Mouse (Mus musculus) embryo, embryonic 10.5 days (tissue): ENCODE measurements around the gene Xlr4b.
"Not testable (repeated sequence)": the region's sequence is repeated elsewhere in the genome, so short reads cannot be mapped to it uniquely, and the experiment has no call there.

ENCODE experiments used
- DNase-seq: peaks from one replicate; pipeline ENCODE4 v3.0.0-alpha.2; 2015; ENCODE audit warnings: low spot score

The Xlr4b gene

DNA sequence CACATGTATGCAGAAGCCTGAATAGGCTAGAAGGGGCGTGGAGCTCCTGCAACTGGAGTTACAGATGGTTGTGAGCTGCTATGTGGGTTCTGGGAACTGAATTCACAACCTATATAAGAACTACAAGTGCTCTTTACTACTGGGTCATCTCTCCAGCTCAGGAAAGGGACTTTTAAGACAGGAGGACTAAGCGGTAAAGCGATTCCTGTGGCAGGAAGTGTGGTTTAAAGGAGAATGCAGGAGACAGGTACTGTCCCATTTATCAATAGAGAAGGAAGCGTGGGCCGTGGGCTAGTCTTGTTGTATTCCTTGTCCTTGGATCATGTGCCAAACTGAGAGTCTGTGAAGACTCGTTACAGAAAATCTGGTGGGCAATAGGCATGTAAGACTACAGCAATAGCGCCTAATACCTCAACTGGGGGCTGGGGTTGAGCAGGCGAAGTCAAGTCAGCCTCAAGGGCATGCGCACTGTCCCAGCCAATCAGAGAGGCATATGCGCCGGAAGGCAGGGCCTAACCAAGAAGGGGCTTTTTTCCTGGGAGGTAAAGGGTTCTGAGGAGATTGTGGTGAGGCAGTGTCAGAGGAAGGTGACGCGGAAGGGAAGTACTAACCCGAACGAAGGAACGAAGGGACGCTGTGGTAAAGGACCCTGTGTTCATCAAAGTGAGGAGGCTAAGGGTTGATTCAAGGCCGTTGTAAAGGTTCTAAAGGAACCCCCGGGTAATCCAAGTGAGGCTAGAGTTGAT, at the start of gene Xlr4b:
Xlr4b (plus strand) TSS at position 515 of the 746 bp plus-strand sequence.
- DNase-seq, result not testable (repeated sequence)

DNA sequence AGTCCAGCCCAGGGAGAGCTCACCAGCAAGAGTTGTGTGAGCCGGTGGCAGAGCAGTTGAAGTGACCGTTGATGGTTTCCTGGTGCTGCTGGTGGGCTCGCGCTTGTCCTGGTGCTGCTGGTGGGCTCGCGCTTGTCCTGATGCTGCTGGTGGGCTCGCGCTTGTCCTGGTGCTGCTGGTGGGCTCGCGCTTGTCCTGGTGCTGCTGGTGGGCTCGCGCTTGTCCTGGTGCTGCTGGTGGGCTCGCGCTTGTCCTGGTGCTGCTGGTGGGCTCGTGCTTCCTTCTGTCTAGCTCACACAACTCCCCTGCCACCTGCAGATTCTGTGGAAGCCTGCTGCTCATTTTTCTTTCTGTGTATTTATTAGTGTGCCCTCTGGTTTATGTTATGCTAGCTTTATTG, 37.2 kb upstream of the Xlr4b start, which contains the start of gene Spin2d:
Spin2d (minus strand) TSS at position 101 of the 400 bp plus-strand sequence.
- DNase-seq, result not testable (repeated sequence)

DNA sequence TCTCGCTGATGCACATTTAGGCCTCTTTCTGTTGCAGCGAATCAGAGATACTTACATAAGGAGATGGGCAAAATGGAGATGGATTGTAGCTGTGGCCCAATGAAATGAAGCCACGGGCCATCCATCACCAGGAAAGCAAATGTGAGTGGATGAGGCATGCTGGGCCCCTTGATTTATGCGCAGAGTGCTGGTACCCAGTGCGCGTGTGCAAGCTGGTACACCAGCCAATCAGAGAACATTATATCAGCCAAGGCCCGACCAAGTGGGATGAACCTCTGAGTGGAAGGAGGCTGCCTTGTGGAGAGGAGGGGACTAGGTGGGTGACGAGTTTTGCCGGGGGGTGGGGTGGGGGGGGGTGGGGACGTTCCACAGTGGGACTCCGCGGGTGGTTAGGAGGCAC, 22.2 kb upstream of the Xlr4b start, which contains the start of gene Xlr3b:
Xlr3b (plus strand) TSS at position 274 of the 400 bp plus-strand sequence.
- DNase-seq, result peak; percentile 0

DNA sequence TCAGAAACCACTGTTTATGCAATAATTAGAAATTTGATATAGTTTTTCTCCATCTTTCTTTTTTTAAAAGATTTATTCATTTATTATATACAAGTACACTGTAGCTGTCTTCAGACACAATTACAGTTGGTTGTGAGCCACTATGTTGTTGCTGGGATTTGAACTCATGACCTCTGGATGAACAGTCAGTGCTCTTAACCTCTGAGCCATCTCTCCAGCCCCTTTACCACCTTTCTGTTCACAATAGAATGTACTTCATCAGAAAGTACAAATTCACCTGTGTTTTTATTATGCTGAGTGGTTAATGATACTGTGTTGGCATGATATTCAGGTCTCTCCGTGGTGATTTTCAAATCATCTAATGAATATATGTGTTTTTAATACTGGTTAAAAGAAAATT, 11.2 kb downstream of the Xlr4b start:
- DNase-seq, result no peak

DNA sequence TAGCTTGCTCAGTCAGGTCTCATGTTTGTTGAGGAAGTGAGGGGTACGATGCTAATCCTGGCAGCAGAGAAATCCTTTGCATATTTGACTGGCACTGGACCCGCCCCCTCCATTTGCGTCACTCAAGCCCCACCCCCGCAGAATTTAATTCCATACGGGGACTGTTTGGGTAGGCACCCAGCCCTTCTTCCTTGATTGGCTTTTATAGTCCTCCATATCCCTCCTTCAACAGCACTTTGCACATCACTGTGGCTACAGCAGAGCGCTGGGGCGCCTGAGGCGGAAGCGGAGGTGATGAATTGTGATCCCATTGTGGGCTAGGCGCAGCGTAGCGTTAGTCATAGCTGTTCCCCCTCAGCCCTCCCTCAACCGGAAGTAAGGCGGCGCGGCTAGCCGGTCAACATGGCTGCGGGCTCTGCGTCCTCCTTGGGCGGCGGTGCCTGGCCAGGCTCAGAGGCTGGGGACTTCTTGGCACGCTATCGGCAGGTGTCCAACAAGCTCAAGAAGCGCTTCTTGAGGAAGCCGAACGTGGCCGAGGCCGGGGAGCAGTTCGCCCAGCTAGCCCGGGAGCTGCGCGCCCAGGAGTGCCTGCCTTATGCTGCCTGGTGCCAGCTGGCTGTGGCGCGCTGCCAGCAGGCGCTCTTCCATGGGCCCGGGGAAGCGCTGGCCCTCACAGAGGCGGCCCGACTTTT, 13.9 kb downstream of the Xlr4b start, which contains the start of gene F8a:
F8a (plus strand) TSS at position 378 of the 692 bp plus-strand sequence.
- peak; percentile 81 for DNase-seq

DNA sequence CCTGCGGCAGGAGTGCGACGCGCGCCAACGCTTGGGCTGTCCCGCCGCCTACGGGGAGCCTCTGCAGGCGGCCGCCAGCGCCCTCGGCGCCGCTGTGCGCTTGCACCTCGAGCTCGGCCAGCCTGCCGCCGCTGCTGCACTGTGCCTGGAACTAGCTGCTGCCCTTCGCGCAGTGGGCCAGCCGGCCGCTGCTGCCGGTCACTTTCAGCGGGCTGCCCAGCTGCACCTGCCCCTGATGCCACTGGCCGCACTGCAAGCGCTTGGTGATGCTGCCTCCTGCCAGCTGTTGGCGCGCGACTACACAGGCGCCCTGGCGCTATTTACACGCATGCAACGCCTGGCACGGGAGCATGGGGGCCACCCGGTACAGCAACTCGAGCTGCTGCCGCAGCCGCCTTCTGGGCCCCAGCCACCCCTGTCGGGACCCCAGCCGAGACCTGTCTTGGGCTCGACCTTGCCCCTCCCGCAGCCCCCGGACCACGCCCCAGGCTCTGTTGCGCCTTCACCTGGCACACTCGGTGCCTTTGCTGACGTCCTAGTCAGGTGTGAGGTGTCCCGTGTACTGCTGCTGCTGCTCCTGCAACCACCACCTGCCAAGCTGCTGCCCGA, 14.6 kb downstream of the Xlr4b start:
- DNase-seq, result peak; percentile 21

DNA sequence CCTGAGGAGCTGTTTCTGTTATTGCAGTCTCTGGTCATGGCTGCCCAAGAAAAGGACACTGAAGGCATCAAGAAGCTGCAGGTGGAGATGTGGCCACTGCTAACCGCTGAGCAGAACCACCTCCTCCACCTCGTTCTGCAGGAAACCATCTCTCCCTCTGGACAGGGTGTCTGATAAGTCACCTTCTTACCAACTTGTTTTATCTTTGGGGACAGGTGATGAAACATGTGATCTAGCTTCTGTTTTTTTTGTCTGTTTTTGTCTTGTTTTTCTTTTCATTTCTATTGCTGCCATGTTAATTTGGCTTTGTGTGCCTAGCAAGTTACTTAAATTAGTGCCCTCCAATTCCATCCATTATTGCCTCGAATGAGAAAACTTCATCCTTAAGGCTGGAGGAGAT, 15.2 kb downstream of the Xlr4b start:
- no peak for DNase-seq

DNA sequence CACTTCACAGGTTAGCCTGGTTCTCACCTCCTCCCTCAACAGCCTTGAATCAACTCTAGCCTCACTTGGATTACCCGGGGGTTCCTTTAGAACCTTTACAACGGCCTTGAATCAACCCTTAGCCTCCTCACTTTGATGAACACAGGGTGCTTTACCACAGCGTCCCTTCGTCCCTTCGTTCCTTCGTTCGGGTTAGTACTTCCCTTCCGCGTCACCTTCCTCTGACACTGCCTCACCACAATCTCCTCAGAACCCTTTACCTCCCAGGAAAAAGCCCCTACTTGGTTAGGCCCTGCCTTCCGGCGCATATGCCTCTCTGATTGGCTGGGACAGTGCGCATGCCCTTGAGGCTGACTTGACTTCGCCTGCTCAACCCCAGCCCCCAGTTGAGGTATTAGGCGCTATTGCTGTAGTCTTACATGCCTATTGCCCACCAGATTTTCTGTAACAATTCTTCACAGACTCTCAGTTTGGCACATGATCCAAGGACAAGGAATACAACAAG, 28.7 kb downstream of the Xlr4b start, which contains the start of gene Xlr4c:
Xlr4c (minus strand) TSS at position 310 of the 505 bp plus-strand sequence.
- DNase-seq, result not testable (repeated sequence)

DNA sequence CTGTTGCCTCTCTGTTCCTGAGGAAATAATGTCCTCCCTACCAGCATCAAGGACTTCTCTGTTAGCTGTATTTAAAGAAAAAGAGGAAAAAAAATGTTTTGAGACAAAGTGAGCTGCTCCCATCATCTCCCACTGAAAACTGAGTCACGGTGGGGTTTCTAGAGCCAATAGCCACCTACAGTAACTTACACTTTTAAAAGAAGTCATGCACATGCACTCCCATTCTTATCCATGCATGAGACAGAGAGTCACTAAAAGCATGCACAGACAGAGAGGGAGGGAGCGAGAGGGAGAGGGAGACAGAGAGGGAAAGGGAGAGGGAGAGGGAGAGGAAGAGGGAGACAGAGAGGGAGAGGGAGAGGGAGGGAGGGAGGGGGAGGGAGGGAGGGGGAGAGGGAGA, 48.3 kb downstream of the Xlr4b start:
- not testable (repeated sequence) for DNase-seq

DNA sequence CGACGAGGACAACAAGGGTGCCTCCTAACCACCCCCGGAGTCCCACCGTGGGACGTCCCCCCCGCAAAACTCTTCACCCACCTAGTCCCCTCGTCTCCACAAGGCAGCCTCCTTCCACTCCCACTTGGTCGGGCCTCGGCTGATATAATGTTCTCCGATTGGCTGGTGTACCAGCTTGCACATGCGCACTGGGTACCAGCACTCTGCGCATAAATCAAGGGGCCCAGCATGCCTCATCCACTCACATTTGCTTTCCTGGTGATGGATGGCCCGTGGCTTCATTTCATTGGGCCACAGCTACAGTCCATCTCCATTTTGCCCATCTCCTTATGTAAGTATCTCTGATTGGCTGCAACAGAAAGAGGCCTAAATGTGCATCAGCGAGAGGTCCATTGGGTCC, 51.1 kb downstream of the Xlr4b start, which contains the start of gene Xlr3c:
Xlr3c (minus strand) TSS at position 121 of the 400 bp plus-strand sequence.
- not testable (repeated sequence) for DNase-seq
